Mouse (Mus musculus): ENCODE results near the gene Eif4a1. TPM values are rescaled to one million over a fixed set of nuclear protein-coding genes. Genes with fewer than 3 reads are reported as not detected.

Gene Eif4a1
- total and polyA plus RNA-seq, 3 experiments = 1,622 to 2,161 (median 1,728) TPM

DNA sequence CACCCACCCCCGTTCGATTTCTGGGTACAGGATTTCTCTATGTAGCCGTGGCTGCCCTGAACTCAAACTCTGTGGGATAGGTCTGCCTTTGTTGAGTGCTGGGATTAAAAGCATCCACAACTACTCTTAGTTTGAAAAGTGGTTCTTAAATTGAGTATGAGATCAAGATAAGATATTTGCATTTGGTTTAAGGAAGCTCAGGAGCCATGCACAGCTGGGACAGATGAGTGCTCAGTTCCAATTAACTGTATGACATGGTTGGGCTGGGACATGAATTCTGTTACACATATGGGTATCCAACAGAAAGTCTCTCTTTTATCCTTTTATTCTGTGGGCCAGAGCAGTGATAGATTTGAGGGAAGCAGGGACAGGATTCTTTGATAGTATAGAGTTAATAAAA is 36.8 kb downstream of the Eif4a1 start:
- TF ChIP-seq SIN3A (IDR thresholded peaks at IDR 0.05; ENCODE audit: low read length) (0 out of 2 replicates have a peak, but pooled peaks have one; percentile 8), E2F4 (IDR thresholded peaks at IDR 0.05; ENCODE audit: insufficient replicate concordance, low read depth, low read length) (no peak)
- Histone ChIP-seq H3K4me2 (ENCODE audit: insufficient read depth, low read depth, poor library complexity, severe bottlenecking) (peak overlapping the region; percentile 89; the same call in 1 of the 2 replicates), H3K27ac (ENCODE audit: insufficient read depth, low read depth) (no peak overlapping the region), H3K9me3 (replicated peaks; ENCODE audit: low read length) (no peaks in the 10 kb centered on the region), H3K9ac (ENCODE audit: insufficient read depth, low read depth) (0 out of 2 replicates have a peak overlapping the region, but pooled peaks have one; percentile 94), H3K4me1 (ENCODE audit: control insufficient read depth in 1 of 2, insufficient read depth in 2 of 2) (peaks cover 0 to 47% of the 10 kb centered on the region in 2 experiments; a peak in 2 of 4 replicates), H3K27me3 (replicated peaks) (no peaks in the 10 kb centered on the region), H3K4me3 (replicated peaks in 1 of 3; ENCODE audit: low read depth in 2 of 3, low read length in 2 of 3, poor library complexity in 1 of 3) (no peak overlapping the region), H3K79me2 (replicated peaks; ENCODE audit: control insufficient read depth, extremely low read depth, insufficient read depth, poor library complexity, severe bottlenecking) (peaks cover 52% of the 10 kb centered on the region), H3K36me3 (replicated peaks in 1 of 2; ENCODE audit: control insufficient read depth in 1 of 2, insufficient read depth in 1 of 2, low read length in 1 of 2) (peaks cover 11 to 36% of the 10 kb centered on the region in 2 experiments)
- peak; percentile 29 for DNase-seq (ENCODE audit: extremely low read depth)
- in situ Hi-C loops (cut with MboI; ENCODE audit: low pct_ligation_motif_present, low pct_unique_long_range_greater_than_20kb, low sequenced_read_pairs) = no loop called here
- dilution Hi-C loops (cut with MboI; ENCODE audit: extremely low pct_ligation_motif_present, extremely low pct_unique_long_range_greater_than_20kb, low sequenced_read_pairs) = no loop called here

DNA sequence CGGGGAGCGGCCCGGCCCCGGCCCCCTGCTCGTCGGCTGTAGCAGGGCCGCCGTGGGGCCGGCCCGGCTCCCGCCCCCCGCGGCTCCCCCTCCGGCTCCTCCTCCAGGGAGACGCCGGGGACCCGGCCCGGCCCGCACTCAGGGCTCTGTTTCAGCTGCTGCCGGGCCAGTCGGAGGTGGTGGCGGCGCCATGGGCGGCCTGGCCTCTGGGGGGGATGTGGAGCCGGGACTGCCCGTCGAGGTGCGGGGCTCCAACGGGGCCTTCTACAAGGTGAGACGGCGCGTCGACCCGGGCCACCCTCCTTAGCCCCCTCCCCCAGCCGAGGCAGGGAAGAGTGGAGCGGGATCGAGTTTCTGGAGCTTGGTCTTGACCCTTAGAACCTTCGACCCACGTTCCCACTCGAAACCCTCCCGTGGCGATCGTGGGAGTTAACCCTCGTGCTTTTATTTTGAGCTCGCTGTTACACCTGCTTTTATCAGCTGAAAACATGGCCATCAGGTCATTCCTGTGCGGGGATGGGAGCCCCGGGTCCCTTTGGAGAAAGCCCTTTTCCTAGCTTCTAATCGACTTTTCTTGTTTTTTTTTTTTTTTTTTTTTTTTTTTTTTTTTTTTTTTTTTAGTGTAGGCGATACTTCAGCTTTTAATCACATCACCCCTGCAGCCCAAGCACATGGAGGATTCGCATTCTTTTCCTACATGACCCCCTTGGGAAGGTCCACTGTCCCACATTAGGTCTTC is 38.9 kb downstream of the Eif4a1 start:
- peak overlapping the region; percentile 90 to 95 (median 90) for H3K4me3 ChIP-seq (replicated peaks in 1 of 3; ENCODE audit: low read depth in 2 of 3, low read length in 2 of 3, poor library complexity in 1 of 3)
- DNase-seq (ENCODE audit: extremely low read depth) = peak; percentile 50
- peak overlapping the region; percentile 89 for H3K4me2 ChIP-seq (ENCODE audit: insufficient read depth, low read depth, poor library complexity, severe bottlenecking)
- peak overlapping the region; percentile 73 for H3K27ac ChIP-seq (ENCODE audit: insufficient read depth, low read depth)
- peaks cover 49% of the 10 kb centered on the region for H3K79me2 ChIP-seq (replicated peaks; ENCODE audit: control insufficient read depth, extremely low read depth, insufficient read depth, poor library complexity, severe bottlenecking)
- peaks cover 0 to 52% of the 10 kb centered on the region in 2 experiments; a peak in 2 of 4 replicates for H3K4me1 ChIP-seq (ENCODE audit: control insufficient read depth in 1 of 2, insufficient read depth in 2 of 2)
- H3K36me3 ChIP-seq (replicated peaks in 1 of 2; ENCODE audit: control insufficient read depth in 1 of 2, insufficient read depth in 1 of 2, low read length in 1 of 2) = peaks cover 4 to 20% of the 10 kb centered on the region in 2 experiments
- dilution Hi-C loops (cut with MboI; ENCODE audit: extremely low pct_ligation_motif_present, extremely low pct_unique_long_range_greater_than_20kb, low sequenced_read_pairs) (no loop called here), in situ Hi-C loops (cut with MboI; ENCODE audit: low pct_ligation_motif_present, low pct_unique_long_range_greater_than_20kb, low sequenced_read_pairs) (no loop called here)
- no peaks in the 10 kb centered on the region for H3K9me3 ChIP-seq (replicated peaks; ENCODE audit: low read length)
- TF ChIP-seq UBTF (IDR thresholded peaks at IDR 0.05; ENCODE audit: low read depth, low read length) (peak; percentile 99), KAT2A (IDR thresholded peaks at IDR 0.05; ENCODE audit: insufficient replicate concordance, low read length) (no peak), ZNF384 (IDR thresholded peaks at IDR 0.05; ENCODE audit: low read depth, low read length) (peak; percentile 92), PAX5 (IDR thresholded peaks at IDR 0.05; ENCODE audit: low read length) (no peak), MAZ (IDR thresholded peaks at IDR 0.05; ENCODE audit: low read depth, low read length) (no peak), CHD2 (IDR thresholded peaks at IDR 0.05; ENCODE audit: low read length) (peak; percentile 51), USF2 (conservative IDR thresholded peaks at IDR 0.05; ENCODE audit: low read depth, low read length) (no peak), SIN3A (IDR thresholded peaks at IDR 0.05; ENCODE audit: low read length) (peak; percentile 13; the same call in 1 of the 2 replicates), ZC3H11A (IDR thresholded peaks at IDR 0.05; ENCODE audit: low read depth, low read length) (no peak)
- no peaks in the 10 kb centered on the region for H3K27me3 ChIP-seq (replicated peaks)
- H3K9ac ChIP-seq (ENCODE audit: insufficient read depth, low read depth) = peak overlapping the region; percentile 94

All from CH12.LX (cell line).